In genomic region chr9:78700691-78701090, GRCm38 (mm10) we compare ENCODE assay signal across 8 mouse cellular contexts.
A peak's percentile ranks its signal among the peaks of the same experiment; 100 is the strongest.
DNase-seq lines count a peak whose midpoint lies in the region; ATAC-seq and TF ChIP-seq lines count a peak whose summit lies in the region.

No protein-coding gene starts in this region.

- DNase-seq in heart, postnatal 0 days (ENCODE audit: low spot score) = peak; percentile 35
- peak; percentile 65 for DNase-seq in MEL (ENCODE audit: low read depth, low spot score)
- DNase-seq in cerebellum, adult 9-10 months = peak; percentile 54
- peak; percentile 39 to 61 for DNase-seq in gastrocnemius, postnatal 4 days (ENCODE audit: low spot score in 2 of 2)
- peak; percentile 5 to 68 for DNase-seq in left cerebral cortex, adult 8-10 months (ENCODE audit: low spot score in 2 of 2)
- DNase-seq in neural tube, embryonic 11.5 days (ENCODE audit: low spot score) = peak; percentile 77
- DNase-seq in thymus, postnatal 0 days (ENCODE audit: low spot score) = peak; percentile 59

- no peak overlapping the region for H3K4me2 ChIP-seq in heart, postnatal 0 days (ENCODE audit: low read depth, low read length)
- H3K4me2 ChIP-seq in heart, embryonic 12.5 days = no peak overlapping the region
- no peak overlapping the region for H3K4me2 ChIP-seq in neural tube, embryonic 11.5 days (ENCODE audit: low read depth)

- TF ChIP-seq RAD21 in MEL (IDR thresholded peaks at IDR 0.05; ENCODE audit: low read depth, low read length) = peak; percentile 34

- no peaks in the 10 kb centered on the region for H3K27me3 ChIP-seq in heart, postnatal 0 days (ENCODE audit: control insufficient read depth, insufficient read depth, low read length)
- H3K27me3 ChIP-seq in heart, embryonic 12.5 days (replicated peaks) = no peaks in the 10 kb centered on the region
- peaks cover 0 to 8% of the 10 kb centered on the region in 2 experiments; a peak in 3 of 4 replicates for H3K27me3 ChIP-seq in MEL (ENCODE audit: control insufficient read depth in 1 of 2, insufficient read depth in 2 of 2, low read length in 2 of 2)
- no peaks in the 10 kb centered on the region for H3K27me3 ChIP-seq in neural tube, embryonic 11.5 days (ENCODE audit: control insufficient read depth, insufficient read depth, low read length)

- H3K4me1 ChIP-seq in heart, postnatal 0 days (ENCODE audit: control insufficient read depth, insufficient read depth) = no peaks in the 10 kb centered on the region
- no peaks in the 10 kb centered on the region for H3K4me1 ChIP-seq in heart, embryonic 12.5 days (replicated peaks)
- H3K4me1 ChIP-seq in MEL (ENCODE audit: control insufficient read depth in 1 of 2, insufficient read depth in 2 of 2, low read length in 2 of 2) = no peaks in the 10 kb centered on the region
- no peaks in the 10 kb centered on the region for H3K4me1 ChIP-seq in neural tube, embryonic 11.5 days (ENCODE audit: control insufficient read depth, insufficient read depth, low read length)

- no peak overlapping the region for H3K9ac ChIP-seq in heart, postnatal 0 days (replicated peaks; ENCODE audit: low read depth, low read length)
- H3K9ac ChIP-seq in heart, embryonic 12.5 days = no peak overlapping the region
- H3K9ac ChIP-seq in MEL (ENCODE audit: control insufficient read depth, low read depth, low read length, poor library complexity, severe bottlenecking) = no peak overlapping the region
- H3K9ac ChIP-seq in neural tube, embryonic 11.5 days (ENCODE audit: low read length) = no peak overlapping the region

- no peaks in the 10 kb centered on the region for H3K79me2 ChIP-seq in MEL (ENCODE audit: control insufficient read depth, insufficient read depth, low read length, poor library complexity)

- 0% methylated on average over 1 of the region's 1 CpGs for WGBS in heart, postnatal 0 days
- 4% methylated on average over 1 of the region's 1 CpGs for WGBS in heart, embryonic 12.5 days
- 4% methylated on average over 1 of the region's 1 CpGs for WGBS in neural tube, embryonic 11.5 days

- TF ChIP-seq POLR2A in MEL (IDR thresholded peaks at IDR 0.05; ENCODE audit: control insufficient read depth in 1 of 2, insufficient read depth in 1 of 2, low read depth in 1 of 2, low read length in 2 of 2, poor library complexity in 1 of 2) = no peak

- TF ChIP-seq CTCF in heart, postnatal 0 days (IDR thresholded peaks at IDR 0.05; ENCODE audit: low read depth) = peak; percentile 74
- TF ChIP-seq CTCF in MEL (IDR thresholded peaks at IDR 0.05 in 2 of 3, conservative IDR thresholded peaks at IDR 0.05 in 1 of 3; ENCODE audit: control insufficient read depth in 1 of 3, insufficient read depth in 1 of 3, low read depth in 2 of 3, low read length in 3 of 3, poor library complexity in 1 of 3, severe bottlenecking in 1 of 3) = peak; percentile 71 to 88 (median 75)

- no peaks in the 10 kb centered on the region for H3K36me3 ChIP-seq in heart, postnatal 0 days (replicated peaks; ENCODE audit: control insufficient read depth, insufficient read depth, low read length)
- H3K36me3 ChIP-seq in heart, embryonic 12.5 days = no peaks in the 10 kb centered on the region
- no peaks in the 10 kb centered on the region for H3K36me3 ChIP-seq in MEL (ENCODE audit: control insufficient read depth in 1 of 2, insufficient read depth in 2 of 2, low read length in 2 of 2)
- H3K36me3 ChIP-seq in neural tube, embryonic 11.5 days (ENCODE audit: control insufficient read depth, insufficient read depth, low read length) = no peaks in the 10 kb centered on the region

- TF ChIP-seq EP300 in heart, postnatal 0 days (IDR thresholded peaks at IDR 0.05; ENCODE audit: low read depth) = no peak
- no peak for TF ChIP-seq EP300 in MEL (IDR thresholded peaks at IDR 0.05; ENCODE audit: low read depth in 1 of 2, low read length in 2 of 2)

- no peaks in the 10 kb centered on the region for H3K9me3 ChIP-seq in heart, postnatal 0 days (replicated peaks; ENCODE audit: control insufficient read depth, low read length)
- H3K9me3 ChIP-seq in heart, embryonic 12.5 days (replicated peaks) = no peaks in the 10 kb centered on the region
- no peaks in the 10 kb centered on the region for H3K9me3 ChIP-seq in MEL (replicated peaks; ENCODE audit: insufficient read depth, low read length)
- H3K9me3 ChIP-seq in neural tube, embryonic 11.5 days (ENCODE audit: control insufficient read depth, low read length) = no peaks in the 10 kb centered on the region

- H3K4me3 ChIP-seq in heart, postnatal 0 days (ENCODE audit: low read depth, low read length) = no peak overlapping the region
- H3K4me3 ChIP-seq in heart, embryonic 12.5 days = no peak overlapping the region
- no peak overlapping the region for H3K4me3 ChIP-seq in MEL (ENCODE audit: control insufficient read depth in 1 of 2, insufficient read depth in 1 of 2, low read depth in 2 of 2, low read length in 2 of 2)
- H3K4me3 ChIP-seq in neural tube, embryonic 11.5 days (ENCODE audit: low read depth, low read length) = no peak overlapping the region

- ATAC-seq in heart, postnatal 0 days (ENCODE audit: insufficient read depth, low read depth) = no peak
- no peak for ATAC-seq in heart, embryonic 12.5 days (ENCODE audit: insufficient number of reproducible peaks, low FRiP score)
- ATAC-seq in neural tube, embryonic 11.5 days (ENCODE audit: insufficient read depth, low FRiP score, low TSS enrichment) = no peak

- H3K27ac ChIP-seq in heart, postnatal 0 days (ENCODE audit: low read depth) = no peak overlapping the region
- H3K27ac ChIP-seq in heart, embryonic 12.5 days (ENCODE audit: poor library complexity, severe bottlenecking) = no peak overlapping the region
- no peak overlapping the region for H3K27ac ChIP-seq in MEL (ENCODE audit: control insufficient read depth, low read depth, low read length)
- H3K27ac ChIP-seq in neural tube, embryonic 11.5 days (ENCODE audit: low read depth, low read length) = no peak overlapping the region

TF ChIP-seq in MEL, 35 proteins besides CTCF, POLR2A, EP300 and RAD21:
- TF ChIP-seq USF1 (IDR thresholded peaks at IDR 0.05; ENCODE audit: low read depth, low read length) = no peak
- TF ChIP-seq TAL1 (IDR thresholded peaks at IDR 0.05; ENCODE audit: low read length) = no peak
- TF ChIP-seq GATA1 (IDR thresholded peaks at IDR 0.05; ENCODE audit: low read depth, low read length) = peak; percentile 51; the same call in 1 of the 2 replicates
- no peak for TF ChIP-seq CHD2 (IDR thresholded peaks at IDR 0.05; ENCODE audit: low read length)
- TF ChIP-seq SMC3 (IDR thresholded peaks at IDR 0.05; ENCODE audit: low read depth, low read length) = peak; percentile 64
- TF ChIP-seq ZMIZ1 (IDR thresholded peaks at IDR 0.05; ENCODE audit: low read depth, low read length) = no peak
- TF ChIP-seq TCF12 (IDR thresholded peaks at IDR 0.05; ENCODE audit: low read depth, low read length) = no peak
- no peak for TF ChIP-seq SIN3A (IDR thresholded peaks at IDR 0.05; ENCODE audit: low read length)
- TF ChIP-seq JUND (IDR thresholded peaks at IDR 0.05; ENCODE audit: low read depth, low read length) = no peak
- no peak for TF ChIP-seq ETS1 (IDR thresholded peaks at IDR 0.05; ENCODE audit: low read depth, low read length)
- TF ChIP-seq MAX (IDR thresholded peaks at IDR 0.05; ENCODE audit: low read length) = no peak
- TF ChIP-seq ZC3H11A (IDR thresholded peaks at IDR 0.05; ENCODE audit: low read depth, low read length) = peak; percentile 11; the same call in 1 of the 2 replicates
- no peak for TF ChIP-seq POLR2AphosphoS5 (IDR thresholded peaks at IDR 0.05; ENCODE audit: borderline replicate concordance, low read depth, low read length)
